Mouse (Mus musculus) adrenal gland, adult 18-20 months (tissue): ENCODE results near the gene E130311K13Rik. TPM values are rescaled to one million over a fixed set of nuclear protein-coding genes. Genes with fewer than 3 reads are reported as not detected.
A peak's percentile ranks its signal among the peaks of the same experiment; 100 is the strongest.

Experiments
- DNase-seq, 2 experiments: peaks; one replicate each; pipeline ENCODE4 v3.0.0; 2021 to 2022; ENCODE audit warnings: low spot score in 2 of 2
- long read RNA-seq, 2 experiments: library from polyadenylated mRNA; stranded (forward); transcript quantifications; one replicate each; pipeline ENCODE4 v2.0.0; 2021
- total RNA-seq, 2 experiments: library from RNA; stranded (reverse); gene quantifications; 1 replicate in 1 of 2; 2 replicates in 1 of 2; pipeline ENCODE4 v1.2.3; 2021

E130311K13Rik gene
- total RNA-seq: 1 to 10 TPM; 7.0 to 8.1 TPM
- long read RNA-seq, experiment 1, transcript E130311K13Rik-201 (5 exons, 1,640 nt): major isoform, 6 of 6 reads
- long read RNA-seq, experiment 1, partial matches to known transcripts: 0 of 6 reads
- long read RNA-seq, experiment 1, other reads (novel, unspliced or antisense): 0 of 6 reads
- long read RNA-seq, experiment 2, transcript E130311K13Rik-201 (5 exons, 1,640 nt): major isoform, 19 of 22 reads
- long read RNA-seq, experiment 2, partial matches to known transcripts: 0 of 22 reads
- long read RNA-seq, experiment 2, other reads (novel, unspliced or antisense): 3 of 22 reads

DNA sequence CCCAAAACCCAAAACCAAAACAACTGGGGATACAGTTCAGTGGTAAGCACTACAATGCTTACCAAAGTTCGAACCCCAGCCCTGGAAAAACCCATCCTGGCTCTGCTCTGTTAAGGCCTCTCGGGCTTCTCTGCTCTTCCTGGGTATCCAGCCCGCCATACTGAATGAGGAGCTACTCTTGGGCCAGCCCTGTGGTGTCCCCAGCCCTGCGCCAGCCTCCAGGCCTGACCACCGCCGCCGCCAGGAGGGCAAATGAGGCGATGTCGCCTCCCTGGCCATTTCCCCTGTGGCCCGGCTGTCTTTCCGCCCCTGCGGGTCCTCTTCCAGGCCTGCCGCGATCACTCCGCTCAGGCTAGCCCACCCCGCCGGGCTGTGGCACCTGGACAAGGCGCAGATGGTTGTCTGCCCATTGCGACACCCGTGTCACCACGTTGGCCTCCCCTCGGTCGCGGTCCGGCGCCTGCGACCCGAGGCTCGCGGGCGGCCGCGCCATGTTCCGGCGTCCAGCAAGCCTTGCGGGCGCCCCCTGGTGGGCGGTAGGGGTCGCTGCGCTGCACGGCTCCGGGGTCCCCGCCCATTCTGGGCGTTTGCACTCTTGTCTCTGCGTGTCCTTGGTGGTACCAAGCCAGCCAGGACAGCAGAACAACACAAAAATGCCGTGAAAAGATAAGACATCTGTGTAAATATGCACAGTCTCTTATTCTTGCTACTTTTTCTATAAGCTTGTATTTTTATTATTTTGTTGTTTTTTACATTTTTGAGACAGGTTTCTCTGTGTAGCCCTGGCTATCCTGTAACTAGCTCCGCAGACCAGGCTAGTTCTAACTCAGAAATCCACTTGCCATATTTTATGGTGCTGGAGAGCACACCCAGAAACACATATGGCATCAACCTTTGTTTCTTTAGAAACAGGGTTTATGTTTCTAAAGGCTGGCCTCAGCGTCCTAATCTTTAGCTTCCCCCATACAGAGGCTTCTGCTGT lies at the start of gene E130311K13Rik:
TSS of gene E130311K13Rik (minus strand) at position 595 of the 982 bp plus-strand sequence.
- DNase-seq: peak; percentile 95

DNA sequence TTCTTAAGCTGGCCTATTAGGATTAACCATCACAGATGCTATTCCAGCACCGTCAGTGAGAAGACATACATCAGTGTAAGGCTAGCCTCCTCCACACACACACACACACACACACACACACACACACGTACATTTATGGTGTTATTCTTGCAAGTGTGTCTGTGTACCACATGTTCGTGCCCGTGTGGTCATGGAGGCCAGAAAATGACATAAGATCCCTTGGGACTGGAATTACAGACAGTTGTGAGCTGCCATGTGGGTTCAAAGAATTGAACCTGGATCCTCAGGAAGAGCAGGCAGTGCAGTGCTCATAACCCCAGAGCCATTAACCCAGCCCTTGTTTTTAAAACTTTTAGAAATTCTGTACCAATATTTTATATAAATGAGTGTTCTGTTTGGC lies 48.6 kb upstream of the E130311K13Rik start:
- no peak for DNase-seq

DNA sequence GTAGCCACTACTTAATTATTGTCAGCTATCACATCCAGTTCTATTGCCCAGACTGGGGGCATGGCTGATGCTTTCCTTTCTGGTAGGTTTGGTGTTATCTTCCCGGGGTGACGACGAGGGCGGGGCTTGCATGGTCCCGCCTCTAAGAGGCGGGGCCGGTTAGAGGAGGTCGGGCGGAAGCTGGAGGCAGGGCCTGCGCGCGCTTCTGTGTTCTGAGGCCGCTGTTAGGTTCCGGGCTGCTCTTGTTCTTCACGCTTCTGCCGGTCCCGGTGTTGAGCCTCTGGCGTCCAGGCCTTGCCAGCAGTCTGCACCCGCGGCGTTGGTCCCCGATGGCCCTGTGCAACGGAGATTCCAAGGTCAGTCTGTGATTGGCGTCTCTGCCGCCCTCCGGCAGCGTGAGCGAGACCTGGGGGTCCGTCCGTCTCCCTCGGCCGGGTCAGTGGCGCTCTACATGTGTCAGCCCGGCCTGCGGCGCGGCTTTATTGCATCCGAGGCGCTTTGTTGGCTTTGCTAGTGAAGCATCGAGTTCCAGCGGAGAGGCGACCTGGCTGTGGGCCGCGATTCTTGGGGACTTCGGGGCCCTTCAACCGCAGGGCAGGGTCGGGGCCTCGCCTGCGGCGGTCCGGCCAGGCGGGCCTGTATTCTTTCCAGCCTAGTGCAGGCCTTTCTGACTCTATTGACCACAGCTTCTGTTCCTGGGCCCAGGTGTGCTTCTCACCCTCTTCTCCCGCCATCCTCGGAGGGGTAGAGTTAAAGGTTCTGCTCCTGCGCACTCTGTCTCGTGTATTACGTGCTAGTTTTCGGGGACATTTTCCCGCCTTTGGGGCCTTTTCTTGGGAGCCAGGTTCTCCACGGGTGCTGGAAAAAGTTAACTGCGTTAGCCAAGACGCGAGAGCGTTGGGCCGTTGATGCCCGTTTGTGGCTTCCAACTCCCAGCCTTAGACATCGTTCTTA lies 47.0 kb upstream of the E130311K13Rik start, which contains the start of gene Gmps:
TSS of gene Gmps (plus strand) at position 152 of the 954 bp plus-strand sequence.
- DNase-seq: peak; percentile 87 to 92

DNA sequence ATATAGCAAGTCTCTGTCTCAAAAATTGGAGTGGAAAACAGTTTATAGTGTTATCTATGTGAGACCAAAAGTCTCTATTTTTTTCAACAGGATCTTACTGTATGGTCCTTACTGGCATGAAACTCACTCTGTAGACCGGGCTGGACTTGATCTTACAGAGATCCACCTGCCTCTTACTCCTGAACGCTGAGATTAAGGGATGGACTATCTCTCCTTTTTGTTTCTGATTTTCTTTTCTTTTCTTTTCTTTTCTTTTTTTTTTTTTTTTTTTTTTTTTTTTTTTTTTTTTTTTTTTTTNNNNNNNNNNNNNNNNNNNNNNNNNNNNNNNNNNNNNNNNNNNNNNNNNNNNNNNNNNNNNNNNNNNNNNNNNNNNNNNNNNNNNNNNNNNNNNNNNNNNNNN lies 36.7 kb upstream of the E130311K13Rik start:
- no peak for DNase-seq

DNA sequence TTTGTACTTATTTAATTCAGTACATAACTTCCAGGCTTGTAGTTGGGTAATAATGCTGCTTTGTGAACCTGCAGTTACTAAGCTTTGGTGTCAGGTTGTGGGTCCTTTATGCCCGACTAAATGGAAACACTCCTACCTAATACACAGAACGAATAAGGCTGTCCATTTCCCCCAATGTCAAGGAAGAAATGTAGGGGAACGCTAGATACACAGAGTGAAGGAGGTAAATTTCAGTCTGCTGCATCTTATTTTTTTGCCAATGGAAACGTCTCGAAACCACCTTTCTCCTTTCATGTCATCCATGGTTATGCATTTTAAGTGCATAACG lies 35.6 kb upstream of the E130311K13Rik start:
- no peak for DNase-seq

DNA sequence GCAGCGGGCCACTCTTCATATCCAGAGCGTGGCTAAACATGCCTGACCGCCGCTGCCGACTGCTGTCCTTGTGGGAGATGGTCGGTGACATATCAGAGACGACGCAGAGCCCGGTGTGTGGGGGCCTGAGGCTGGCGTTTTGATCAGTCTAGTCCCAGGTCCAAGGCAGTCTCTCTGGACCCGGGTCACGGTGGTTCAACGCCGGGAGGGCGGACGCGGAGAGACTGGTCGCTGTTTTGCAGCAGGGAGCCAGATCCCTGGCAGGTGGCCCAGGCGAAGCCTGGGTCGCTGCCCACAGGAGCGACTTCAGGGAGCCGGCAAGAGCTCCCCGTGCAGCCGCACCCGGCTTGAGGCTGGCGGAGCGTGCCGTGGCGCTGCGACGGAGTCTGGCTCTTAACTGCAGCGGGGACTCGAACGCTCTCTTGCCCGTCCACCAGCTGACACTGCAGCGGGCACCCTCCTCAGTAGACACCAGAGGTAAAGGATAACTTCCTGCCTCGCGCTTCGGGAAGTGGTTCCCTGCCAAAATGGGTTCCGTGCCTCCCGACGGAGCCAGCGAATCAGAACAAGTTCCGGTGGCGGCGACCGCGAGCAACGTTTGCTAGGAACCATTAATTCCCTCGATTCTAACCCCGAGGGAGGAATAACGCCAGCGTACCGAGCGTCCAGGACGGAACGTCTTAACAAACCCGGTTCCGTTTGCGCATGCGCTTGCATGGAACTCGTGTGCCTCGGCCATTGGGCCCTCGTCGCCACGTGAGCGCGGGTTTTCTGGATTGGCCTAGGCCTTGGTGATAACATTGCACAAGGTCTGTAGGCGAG lies 35.0 kb upstream of the E130311K13Rik start, which contains the start of gene Slc33a1:
TSS of gene Slc33a1 (minus strand) at position 669 of the 822 bp plus-strand sequence.
- DNase-seq: peak; percentile 97 to 98

DNA sequence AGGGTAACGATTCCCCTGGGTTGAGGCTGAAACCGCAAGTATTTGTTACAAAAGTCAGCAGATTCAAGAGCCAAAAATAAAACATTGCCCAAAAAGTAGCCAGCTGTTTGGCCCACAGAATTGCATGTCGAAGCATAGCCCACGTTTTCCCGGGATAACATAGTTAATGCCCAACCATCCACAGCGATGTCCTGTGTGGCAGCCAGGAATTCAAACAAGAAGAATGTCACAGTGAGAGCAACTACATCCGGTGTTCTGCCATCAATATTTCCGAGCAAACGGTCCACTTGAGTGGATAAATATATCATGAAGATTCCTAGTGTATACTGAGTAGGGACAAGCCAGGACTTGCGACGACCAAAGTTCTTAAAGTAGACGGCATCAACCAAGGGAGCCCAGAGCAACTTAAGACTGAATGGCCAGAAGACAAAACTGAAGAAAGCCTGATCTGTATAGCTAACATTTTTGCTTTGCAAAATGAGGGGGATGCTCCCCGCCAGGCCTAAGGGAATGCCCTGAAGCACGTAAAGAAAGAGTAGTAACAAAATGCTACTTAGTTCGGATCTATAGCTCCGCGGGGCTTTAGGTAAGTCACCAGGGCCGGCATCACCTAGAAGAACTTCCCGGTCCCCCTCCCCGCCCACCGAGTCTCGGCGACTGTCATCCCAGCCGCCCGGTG lies 34.3 kb upstream of the E130311K13Rik start:
- DNase-seq: no peak

DNA sequence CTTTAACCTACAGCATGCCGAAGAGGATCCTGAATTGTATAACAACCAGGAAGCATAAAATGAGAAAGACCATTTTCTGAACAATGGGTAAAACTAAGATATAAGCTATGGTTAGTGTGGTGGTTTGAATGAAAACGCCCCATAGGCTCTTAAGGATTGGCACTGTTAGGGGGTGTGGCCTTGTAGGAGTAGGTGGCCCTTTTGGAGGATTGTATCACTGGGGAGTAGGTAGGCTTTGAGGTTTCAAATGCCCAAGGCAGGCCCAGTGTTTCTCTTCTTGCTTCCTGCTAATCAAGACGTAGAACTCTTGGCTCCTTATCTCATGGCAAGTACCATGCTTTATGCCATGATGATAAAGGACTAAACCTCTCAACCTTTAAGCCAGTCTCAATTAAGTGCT lies 20.6 kb upstream of the E130311K13Rik start:
- DNase-seq: no peak

DNA sequence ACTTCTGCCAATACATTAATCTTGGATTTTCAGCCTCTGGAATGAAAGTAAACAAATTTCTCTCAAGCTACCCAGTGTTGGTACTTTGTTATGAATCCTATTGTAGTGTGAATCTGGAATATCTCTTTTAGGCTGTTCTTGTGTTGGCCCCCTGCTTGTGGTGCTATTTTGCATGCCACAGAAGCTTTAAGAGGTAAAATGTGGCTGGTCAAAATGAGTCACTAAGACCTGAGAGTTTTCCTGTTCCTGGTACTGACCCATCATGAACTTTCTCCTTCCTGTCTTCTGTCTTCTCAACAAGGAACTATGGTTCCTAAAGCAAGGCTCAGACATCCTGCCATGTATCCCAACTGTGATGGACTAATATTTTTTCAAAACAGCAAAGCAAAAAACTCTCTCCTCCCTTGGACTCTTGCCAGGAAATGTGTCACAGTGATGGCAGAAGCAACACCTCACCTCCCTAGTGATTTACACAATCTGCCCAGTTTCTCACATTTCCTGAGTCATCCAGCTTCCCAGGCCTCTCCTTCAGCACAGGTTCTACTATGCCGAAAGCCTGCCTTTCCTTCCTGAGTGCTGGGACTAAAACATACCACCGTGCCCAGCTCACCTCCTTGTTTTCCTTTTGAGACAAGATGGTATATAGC lies 12.1 kb upstream of the E130311K13Rik start:
- no peak for DNase-seq

DNA sequence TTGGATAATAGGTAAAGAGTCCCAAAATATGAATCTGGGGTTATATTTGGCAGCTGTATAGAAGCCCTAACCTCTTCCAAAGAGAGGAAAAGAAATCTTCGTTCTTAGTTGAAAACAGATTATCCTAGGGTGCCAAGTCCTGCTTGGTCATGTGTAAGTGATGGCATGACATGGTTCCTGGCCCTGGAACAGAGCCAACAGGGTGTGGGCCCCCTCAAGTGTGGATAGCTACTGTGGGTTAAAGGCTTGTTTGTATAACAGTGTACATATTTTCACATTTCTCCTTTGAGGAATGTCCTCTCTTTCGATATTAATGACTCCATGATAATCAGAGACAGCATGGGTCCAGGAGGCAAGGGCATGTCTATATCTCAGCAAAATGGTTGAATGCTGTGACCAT lies 9.7 kb upstream of the E130311K13Rik start:
- DNase-seq: no peak

DNA sequence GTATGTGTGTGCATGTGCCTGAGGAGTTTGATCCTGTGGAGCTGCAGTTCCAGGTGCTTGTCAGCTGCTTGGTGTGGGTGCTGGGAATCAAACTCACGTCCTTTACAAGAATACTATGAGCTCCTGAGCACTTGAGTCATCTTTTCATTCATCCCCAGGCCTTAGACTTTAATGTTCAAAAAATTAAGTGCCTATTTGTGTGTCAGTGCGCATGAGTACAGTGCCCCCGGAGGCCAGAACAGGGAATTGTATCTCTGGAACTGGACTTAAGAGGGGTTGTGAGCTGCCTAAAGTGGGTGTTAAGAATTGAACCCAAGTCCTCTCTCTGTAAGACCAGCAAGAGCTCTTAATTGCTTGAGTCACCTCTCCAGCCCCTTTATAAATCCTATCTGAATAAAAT lies 9.6 kb downstream of the E130311K13Rik start:
- DNase-seq: peak in 1 of 2 experiments; percentile 22

DNA sequence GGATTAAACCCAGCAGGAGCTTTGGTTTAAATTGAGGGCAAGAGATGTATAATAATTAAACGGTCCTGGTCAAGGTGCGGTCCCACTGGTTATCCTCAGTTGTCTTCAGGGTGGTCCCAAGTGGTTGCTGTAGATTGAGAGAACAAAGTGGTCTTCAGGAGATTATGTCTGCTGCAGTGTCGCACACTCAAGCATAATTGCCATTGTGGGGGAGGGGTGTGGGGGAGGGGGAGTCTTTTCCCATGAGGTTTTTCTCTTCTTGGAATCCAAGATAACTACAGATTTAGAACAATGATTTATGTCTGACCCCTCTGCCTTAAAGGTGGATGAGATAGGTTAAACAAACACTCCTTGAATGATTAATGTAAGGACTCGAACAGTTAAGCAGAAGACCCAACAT lies 19.0 kb downstream of the E130311K13Rik start:
- no peak for DNase-seq

DNA sequence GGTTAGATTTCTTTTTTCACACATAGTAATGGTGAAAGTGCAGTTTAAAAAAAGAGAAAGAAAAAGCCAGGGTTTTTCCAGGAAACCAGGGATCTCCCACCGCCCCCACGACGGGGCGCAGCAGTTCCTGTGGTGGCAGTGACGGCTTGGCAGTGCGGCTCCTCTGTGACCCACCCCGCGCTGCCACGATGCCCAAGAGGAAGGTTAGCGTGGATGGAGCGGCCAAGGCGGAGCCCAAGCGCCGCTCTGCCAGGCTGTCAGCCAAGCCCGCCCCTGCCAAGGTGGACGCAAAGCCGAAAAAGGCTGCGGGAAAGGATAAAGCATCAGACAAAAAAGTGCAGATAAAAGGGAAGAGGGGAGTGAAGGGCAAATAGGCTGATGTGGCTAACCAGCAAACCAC lies 24.0 kb downstream of the E130311K13Rik start:
- no peak for DNase-seq

DNA sequence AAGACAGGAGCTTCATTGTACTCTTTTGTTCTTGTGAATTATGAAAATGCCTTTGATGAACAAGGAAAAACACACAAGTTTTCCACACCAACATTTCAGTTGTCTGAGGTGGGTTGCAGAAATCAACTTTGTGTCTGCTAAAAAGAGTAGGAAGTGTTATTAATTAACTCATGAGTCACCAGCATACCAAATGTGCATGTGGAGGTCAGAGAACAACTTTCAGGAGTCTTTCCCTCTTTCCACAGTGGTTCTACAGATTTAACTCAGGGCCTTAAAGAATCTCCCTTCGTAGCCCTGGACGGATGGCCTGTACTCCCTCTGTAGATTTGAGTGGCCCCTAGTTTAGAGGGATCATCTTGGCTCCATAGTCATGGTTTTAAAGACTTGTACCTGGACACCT lies 25.1 kb downstream of the E130311K13Rik start:
- DNase-seq: no peak

DNA sequence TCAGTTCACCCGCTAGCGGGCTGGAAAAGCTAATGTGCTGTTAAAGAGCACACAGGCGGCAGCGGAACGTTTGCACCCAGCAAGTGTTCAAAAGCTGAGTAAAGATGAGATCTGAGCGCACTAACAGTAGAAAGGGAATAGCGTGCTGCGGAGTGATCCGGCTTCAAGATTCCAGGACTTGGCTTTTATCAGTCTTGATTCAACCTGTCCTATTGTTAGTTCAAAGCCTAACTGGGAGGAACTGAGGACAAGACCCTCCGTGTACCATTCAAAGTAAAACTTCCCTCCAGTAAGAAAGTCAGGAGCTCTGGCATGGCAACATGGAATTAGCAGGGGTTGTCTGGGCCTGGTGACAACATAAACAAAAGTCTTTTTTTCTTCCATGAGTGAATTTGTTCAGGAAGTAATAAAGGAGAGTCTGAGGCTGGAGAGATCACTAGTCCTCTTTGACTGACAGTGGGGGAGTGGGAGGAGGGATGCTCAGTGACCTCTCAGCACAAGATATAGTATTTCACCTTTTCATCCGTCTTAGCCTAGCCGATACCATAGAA lies 29.2 kb downstream of the E130311K13Rik start:
- DNase-seq: no peak

DNA sequence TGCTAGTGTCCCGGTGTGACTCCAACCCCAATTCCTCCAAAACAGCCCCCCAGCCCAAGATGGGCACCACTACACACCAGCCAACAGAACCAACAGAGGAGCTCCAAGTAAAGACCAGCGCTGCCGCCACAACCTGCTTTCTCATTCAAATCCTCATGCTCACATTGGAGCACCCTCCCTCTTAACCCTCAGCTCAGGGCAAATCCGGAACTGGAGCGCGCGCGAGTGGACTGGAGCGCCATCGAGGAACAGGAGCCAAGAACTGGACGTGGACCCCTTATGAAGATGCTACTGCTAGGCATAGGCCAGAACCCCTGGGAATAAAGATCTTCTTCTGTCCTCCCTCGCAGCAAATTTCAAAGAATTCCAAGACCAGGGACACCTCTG lies 30.0 kb downstream of the E130311K13Rik start, which contains the start of gene Plch1:
TSS of gene Plch1 (minus strand) at position 164 of the 387 bp plus-strand sequence.
- peak; percentile 9 to 28 for DNase-seq

DNA sequence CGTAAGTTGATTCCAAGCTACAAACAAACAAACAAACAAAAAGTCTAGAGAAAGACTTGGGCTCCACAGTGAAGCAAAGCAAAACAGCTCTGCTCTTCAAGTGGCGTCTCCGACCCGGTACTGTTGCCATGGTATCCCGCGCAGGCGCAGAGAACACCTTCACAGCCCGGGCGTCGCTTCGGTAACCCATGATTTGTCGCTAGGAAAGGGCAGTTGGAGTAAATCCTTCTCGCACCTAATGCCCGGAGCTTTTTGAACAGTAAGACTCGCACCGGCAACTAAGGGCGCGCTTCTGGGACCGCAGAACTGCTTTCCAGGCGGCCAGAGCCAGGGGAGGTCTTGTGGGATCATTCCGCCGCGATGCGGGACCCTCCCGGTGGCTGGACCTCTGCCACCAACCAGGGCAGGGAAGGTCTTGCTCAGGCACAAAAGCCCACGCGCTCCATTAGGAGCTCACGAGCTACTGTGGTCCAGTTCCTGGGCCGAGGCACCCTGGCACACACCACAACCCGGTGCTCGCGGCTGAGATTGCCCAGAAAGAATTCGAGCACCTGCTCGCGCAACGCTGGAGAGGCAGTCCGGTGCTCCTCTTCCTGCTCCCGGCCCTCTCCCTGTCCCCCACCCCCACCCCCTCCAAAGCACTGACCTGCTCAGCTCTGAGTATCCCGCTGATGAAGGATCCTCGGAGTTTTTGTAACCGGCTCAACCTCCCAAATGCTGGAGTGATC lies 30.5 kb downstream of the E130311K13Rik start:
- peak; percentile 62 to 63 for DNase-seq

DNA sequence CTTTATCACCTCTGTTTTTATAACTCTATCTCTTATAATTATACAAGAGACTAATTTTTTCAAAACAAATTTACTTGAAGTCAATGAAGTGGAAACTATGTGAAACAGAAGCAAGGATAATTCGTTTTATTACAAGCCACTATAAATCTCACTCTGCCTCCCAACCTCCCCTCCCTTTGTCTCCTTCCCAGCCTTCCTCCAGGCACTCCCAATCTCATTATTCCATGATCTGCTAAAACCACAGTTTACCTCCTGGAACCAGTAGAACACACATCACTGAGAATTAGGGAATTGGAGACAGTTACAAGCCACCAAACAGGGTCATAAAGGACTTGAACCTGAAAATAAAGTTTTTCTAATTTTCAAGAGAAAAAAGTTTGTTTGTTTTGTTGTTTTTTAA lies 32.1 kb downstream of the E130311K13Rik start:
- no peak for DNase-seq
